Mouse (Mus musculus) left cerebral cortex, adult 9 months (tissue): ENCODE results near the gene Dock10.
"Not testable (repeated sequence)": the region's sequence is repeated elsewhere in the genome, so short reads cannot be mapped to it uniquely, and the experiment has no call there.

ENCODE experiments used
- DNase-seq, 2 experiments: peaks; one replicate each; pipeline ENCODE4 v3.0.0; 2022; ENCODE audit warnings: low spot score in 2 of 2

Dock10 gene

DNA sequence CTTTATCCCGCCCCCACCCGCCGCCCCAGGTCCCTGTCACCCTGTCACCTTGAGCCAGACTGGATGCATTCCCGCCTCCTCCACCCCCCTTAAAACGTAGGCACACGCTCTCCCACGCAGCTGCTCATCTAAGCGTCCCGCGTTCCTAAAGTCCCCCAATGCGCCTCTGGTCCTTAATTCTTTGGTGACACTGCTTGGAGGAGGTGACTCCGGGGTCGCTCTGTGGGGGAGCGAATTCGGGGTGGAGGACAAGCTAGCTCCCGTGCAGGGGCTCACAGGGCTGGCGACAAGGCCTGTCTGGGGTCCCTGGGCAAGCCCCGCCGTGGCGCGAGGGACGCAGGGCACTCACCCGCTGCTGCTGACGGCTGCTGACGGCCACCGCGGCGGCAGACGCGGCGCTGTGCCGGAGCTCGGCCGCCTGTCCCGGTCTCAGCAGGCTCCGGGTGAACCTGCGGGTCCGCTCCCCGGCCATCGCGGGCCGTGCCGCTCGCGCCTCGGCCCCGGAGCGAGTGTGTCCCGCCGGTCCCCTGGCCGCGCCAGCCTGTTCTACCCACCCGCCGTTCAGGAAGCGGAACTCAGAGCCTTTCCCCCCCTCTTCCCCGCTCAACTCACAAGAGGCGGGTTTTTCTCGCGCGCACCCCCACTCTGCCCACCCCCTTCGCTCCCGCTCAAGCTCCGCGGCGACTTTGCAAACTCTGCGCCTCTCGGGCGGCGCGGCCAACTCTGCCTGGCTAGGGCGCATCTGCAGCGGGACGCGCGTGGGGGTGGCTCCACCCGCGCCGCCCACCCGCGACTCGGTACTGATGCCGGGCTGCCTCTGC lies at the start of gene Dock10:
TSS of gene Dock10 (minus strand) at position 551 of the 821 bp plus-strand sequence.
- DNase-seq, result peak in 1 of 2 experiments; percentile 45

DNA sequence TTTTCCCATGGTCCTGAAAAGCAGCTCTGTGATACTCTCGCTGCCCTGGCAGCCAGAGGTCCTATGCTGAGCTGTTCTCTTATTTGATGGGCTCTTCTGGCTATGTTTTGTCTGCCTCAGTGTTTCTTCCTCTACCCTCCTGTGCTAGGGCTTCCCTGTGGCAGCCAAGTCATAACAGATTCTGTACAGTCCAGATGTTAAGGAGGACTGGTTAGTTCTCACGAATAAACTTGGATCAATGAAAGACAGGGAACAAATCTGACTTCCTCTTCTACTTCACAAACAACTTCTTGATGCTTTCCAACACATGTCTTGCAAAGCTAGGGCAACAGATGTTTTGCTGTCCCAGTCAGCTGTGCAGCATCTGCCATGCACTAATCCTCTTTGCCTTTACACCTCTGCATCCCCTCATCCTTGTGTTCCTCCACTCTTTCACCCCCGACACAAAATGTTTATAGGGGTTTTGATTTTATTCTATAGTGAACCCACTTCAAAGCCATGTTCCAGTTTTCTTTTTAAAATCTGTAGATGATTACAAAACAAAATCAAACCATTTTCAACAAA lies 48.6 kb upstream of the Dock10 start:
- DNase-seq, result no peak

DNA sequence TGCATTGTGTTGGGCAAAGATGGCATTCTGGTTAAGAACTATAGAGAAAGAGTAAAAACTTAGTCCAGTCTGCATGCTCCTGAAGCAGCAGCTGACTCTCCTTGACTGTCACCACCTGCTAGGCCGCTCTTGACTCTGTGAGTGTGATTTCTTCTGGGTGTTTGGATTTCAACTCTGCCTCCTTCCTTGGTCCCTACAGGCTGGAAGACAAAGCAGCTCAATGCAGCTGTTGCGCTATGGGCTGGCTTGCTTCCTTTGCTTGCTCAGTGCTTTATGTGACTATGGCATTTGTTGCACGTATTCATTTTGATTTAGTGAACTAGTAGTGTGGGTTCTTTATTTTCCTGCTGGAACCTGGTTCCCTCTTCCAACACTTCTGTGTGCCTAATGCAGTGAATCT lies 43.7 kb upstream of the Dock10 start:
- no peak for DNase-seq

DNA sequence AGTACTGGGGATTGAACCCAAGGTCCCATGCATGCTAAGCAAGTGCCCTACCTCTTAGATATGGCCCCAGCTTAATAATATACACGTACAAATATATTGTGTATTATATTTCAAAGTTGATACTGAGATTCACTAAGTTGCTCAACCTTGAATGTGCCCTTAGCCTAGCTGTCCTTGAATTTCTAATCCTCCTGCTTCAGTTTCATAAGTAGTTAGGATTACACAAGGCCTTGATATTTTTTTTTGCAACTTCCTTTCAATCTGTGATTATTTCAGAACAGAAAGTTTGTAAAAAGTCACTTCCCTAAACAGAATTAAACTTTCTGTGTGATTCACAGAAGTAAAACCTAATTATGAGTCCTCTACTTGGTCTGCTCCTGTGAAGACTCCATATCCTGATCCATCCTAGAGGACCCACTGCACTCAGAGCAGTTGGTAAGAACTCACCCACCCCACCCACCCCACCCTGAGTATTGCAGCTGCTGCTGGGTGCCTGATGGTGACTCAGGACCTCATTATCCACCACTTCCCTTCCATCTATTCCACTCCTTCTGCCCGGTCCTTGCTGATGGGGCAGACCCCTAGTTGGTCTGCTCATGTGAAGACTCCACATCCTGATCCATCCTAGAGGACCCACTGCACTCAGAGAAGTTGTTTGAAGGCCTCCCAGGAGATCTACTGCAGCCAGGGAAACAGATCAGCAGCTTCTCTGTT lies 26.9 kb upstream of the Dock10 start:
- no peak for DNase-seq

DNA sequence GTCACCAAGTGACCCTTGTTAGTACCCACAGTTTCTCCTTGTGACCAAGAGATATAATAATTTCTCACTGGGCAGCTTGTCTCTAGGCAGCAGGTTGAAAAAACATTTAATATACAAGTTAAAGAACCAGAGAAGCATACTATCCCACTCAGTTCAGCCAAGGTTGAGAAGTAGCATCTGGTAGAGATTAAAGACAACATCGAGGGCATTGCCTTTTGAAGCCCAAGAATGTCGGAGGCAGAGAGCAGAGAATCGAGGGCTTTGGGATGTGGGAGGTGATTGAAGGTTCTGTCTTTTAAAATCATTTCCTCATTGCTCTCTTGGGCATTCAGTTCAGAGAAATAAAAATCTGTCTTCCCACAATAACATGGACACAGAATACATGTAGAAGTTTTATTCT lies 25.8 kb upstream of the Dock10 start:
- DNase-seq, result no peak

DNA sequence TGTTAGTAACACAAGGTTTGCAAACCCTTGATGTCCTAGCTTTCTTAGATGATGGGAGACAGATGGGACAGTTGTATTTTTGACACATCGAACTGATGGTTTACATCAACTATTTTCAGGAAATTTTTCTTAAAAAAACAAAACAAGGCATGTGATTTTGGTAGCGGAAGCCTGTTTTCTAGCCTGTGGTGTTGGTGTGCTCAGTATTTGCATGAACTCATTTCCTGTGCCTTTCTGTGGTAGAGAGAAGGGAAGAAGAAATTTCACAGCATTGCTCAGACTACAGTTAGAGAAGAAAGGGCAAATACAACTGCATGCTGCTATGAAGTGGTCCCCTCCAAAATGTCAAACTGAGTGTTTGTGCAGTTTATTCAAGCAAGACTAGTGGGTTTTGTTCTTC lies 7.2 kb upstream of the Dock10 start:
- no peak for DNase-seq

DNA sequence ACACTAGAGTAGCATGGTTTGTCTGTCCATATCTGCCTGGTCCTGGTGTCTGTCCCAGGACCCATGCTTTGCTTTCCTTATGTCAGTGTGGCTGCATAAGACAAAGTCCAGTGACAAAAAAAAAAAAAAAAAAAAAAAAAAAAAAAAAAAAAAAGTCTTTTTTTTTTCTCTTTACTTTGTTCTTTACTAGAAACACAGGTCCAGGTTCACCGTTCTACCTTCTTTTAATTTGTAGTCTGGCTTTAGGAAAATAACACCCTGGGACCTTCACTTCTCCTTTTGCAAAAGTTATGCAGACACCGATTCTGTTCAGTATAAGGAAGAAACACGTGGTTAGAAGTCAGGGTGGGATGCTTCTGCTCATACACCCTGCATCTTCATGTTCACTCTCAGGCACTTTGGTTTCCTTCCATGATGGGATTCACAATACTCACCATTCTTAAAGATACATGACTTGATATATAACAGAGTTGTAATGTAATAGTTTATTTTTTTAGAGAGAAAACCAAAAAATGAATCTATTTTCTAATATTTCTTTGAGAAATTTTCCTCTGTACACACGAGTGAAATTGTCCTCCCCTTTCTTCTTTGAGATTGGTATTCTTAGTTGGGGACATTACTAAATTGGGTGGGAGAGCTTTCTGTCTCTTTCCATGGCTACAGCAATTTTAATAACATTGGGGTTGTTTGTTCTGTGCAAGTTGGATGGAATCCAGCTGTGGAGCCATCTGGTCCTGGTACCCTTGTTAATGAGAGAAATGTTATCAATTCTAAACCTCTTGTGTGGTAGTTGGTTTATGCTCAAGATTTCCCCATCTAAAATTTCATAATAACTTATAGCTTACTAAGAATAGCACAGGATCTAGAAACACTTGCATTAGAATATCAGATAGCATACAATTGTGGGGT lies 5.0 kb upstream of the Dock10 start:
- no peak for DNase-seq

DNA sequence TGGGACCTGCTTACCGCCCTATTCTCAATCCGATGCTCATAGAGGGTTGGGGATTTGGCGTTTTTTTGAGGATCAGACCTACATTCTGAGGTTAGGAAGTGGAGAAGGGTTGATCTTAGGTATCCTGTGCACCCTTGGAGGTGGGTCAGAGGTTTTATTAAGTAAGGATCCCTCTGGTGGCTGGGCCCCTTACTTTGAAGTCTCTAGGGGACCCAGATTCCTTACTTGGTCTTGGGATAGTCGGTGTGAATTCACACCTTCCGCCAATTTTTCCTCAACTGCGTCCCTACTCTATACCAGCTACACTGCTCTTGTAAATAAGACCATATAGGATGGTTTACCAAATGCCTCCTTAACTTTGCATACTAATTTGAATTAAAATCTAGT lies 464 bp upstream of the Dock10 start:
- DNase-seq, result no peak

DNA sequence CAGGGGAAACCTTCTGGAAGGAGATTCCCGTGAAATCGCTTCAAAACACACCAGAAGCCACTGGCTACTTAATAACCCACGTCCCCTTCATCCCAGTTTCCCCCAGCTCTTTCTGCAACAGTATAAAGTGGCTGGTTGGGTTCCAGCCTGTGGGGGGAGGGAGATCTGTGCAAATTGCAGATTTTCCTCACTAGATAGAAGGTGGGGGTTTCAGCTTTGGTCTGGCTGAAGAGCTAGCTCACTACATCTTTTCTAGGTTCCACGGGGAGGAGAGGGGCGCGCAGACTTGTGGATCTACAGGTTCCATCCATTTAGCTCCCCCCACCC lies 714 bp downstream of the Dock10 start:
- DNase-seq, result no peak

DNA sequence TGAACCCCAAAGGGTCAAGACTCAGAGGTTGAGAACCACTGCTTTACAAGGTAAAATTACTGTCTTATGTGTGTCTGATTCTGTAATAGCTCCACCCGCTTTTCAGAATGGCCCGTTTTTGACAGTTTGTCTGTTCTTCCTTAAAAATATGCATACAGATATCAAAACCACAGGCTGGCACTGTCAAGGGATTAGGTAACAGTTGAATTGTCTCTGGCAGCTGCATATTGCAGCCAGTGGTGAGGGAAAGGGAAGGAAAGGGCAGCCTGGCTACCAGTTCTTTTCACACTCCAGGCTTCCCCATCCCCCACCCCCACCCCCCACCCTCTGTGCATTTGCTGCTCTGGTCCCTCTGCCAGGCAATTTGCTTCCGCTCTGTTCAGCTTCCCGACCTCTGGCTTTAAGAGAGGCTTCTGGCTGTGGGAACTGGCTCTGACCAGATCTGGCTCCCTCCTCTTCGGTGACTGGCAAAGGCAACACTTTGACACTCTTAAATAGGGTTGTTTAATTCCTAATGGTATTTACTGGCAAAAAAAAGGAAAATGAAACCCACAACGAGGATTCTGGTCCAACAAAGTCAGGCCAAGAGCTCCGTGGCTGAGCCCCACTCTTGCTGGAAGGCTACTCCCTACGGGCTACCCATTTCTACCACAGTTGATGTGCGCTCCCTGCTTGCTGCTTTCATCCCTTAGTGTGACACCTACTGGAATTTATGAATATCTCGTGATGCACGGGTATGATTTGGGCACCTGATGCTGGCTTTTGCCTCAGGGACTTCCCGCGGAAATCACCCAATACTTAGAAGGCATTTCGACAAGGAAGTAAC lies 1.3 kb downstream of the Dock10 start:
- peak in 1 of 2 experiments; percentile 21 for DNase-seq

DNA sequence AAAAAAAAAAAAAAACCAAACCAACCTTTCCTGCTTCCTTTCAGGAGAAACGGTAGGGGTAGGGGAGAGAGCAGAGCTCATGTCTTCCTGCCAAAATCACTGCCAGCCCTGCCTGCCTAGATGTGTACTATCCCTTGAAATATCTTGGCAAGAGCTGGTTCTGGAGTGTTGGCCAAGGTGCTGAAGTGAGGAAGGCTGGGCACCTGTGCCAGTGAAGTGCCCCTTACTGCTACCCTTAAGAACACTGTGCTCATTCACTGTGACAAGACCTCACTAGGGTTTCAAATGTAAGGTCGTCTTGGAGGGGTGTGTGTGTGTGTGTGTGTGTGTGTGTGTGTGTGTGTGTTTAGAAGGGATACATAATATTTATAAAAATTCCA lies 2.3 kb downstream of the Dock10 start:
- DNase-seq, result no peak

DNA sequence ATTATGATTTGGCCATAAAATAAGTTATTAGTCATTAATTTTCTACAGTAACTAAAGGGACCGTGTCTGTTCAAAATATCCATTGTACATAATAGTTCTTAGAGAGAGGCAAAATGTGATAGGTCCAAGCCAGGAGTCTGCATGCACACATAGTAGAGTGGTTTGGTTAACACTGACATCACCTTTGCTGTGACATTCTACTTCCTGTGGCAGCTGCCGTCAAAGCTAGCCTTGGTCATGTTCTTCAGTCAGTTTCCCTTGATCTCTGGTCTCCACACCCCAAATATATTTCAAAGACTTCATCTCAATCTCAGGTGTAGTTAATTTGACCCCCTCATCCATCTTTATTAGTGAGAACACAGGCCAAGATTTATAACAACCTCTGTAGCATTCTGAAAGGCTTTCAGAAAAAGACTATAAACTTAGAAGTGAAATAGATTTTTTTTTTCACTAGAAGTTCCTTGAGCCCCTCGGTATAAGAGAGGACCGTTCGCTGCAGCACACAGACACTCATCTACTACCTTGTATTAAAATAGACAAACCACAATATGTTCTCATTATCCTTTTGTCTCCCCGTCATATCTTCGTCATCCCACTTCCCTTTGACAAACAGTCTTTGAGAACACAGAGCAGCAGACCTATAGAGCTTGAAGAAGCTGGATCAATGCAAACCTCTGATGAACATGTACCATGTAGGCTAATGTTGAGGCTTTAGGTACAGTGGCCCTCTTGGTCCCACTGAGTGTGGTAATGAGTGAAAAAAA lies 2.8 kb downstream of the Dock10 start:
- DNase-seq, result no peak

DNA sequence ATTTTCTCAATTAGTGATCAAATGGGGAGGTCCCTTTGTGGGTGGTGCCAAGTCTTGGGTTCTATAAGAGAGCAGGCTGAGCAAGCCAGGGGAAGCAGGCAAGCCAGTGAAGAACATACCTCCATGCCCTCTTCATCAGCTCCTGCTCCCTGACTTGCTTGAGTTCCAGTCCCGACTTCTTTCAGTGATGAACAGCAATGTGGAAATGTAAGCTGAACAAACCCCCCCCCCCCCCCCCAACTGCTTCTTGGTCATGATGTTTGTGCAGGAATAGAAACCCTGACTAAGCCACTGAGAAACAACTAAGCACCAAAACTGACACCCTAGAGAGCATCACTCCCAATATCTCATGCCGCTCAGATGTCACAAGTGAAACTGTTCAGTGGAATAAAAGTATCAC lies 9.2 kb downstream of the Dock10 start:
- not testable (repeated sequence) for DNase-seq

DNA sequence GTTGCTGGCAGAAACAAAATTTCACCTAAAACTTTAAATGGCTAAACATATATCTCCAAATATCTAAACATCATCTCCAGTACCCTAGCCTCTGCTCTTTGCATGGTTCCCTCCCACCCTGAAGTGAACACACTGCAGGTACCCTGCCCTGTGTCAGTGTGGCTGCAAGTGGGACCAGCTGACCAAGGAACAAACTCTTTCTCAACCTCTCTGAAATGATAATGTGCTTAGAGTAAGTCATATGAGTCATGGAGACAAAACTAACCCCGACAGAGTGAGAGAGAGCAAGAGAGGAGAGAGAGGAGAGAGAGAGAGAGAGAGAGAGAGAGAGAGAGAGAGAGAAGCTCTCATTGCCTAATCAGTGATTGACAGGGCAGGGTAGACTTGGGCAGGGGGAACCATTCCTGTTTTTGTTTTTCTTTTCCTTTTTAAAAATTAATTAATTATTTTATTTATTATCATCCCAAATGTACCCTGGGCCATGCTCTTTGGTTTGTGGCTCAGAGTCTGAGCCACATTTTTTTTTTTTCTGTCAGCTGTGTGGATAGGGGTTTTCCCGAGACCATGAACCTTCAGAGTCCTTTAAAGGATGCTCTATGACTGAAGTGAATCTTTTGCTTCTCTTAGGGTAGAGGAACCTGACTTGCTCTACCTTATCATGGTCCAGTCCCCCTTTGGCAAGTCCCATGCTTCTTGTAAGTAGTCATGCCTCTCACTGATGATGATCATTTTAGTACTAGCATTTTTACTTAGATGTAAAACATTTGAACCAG lies 11.4 kb downstream of the Dock10 start:
- DNase-seq, result no peak

DNA sequence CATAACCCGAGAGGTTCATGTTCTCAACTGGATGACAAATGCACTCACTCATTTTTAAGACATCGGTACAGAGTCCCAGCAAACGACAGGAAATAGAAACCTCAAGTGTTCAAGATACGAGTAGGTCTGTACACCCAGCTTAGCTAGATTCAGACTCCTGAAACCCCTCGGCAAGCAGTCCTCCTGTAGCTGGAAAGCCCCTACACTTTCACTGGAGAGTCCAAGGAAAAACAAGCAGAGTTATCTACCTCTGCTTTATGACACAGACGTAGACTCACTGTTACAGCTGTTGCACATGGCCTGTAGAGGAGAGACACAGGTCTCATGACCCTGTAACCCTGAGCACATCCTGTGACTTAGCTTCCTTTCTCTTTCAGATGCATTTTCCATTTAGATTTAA lies 12.1 kb downstream of the Dock10 start:
- DNase-seq, result no peak

DNA sequence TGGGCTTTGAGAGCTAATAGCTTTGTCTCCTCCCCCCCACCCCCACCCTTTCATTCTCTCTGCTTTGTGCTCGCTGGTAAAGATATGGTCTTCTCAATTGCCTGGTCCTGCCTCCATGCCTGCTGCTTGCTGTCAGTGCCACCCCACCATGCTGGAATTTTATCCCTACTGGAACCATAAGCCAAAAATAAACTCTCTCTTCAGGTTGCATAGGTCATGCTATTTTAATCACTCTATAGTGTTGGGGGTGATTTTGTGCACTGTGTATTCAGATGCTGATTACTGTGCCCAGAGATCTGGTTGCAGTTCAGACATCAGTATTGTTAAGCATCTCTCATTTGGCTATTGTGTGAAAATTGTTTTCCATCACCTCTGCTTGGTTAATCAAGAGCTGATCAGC lies 18.9 kb downstream of the Dock10 start:
- no peak for DNase-seq

DNA sequence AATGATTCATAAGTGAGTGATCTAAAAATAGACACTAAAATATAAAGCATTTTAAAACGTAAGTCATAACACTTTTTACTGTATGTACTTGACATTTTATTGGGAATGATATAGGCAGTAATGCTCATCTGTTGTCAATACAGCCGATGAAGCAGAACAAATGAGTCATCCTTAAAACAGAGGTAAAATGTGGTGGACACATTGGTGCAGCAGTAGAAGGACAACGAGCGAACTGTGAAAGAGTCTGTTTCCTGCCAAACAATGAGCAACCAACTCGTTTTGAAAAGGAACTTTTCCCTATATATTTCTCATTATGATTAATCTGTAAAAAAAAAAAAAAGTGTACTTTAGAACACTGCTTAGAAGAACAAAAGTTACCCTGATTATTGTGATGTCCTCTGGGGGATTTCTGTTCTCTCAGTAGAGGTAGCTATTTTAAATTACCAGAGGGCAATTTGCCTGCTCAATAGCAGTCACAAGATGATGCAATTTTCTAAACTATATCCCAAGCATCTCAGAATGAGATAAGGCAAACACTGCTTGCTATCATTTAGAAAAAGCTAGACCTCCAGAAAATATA lies 20.4 kb downstream of the Dock10 start:
- DNase-seq, result no peak

DNA sequence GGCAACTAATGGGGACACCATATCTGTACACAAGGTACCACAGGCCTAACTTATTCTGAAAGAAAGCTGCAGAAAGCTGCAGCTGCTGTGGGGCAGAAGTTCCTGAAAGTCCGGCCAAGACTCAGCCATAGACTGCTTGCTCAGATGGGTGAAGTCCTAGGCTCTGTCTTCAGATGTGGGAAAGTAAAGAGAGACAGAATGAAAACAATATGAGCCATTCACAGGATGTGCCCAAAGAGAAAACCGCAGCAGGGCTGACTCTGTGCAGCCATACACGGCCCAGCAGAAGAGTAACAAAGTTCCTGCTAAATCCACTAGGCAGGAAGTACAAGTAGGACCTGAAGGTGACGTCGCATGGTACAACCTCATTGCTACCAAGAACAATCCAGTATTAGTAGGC lies 27.7 kb downstream of the Dock10 start:
- DNase-seq, result no peak

DNA sequence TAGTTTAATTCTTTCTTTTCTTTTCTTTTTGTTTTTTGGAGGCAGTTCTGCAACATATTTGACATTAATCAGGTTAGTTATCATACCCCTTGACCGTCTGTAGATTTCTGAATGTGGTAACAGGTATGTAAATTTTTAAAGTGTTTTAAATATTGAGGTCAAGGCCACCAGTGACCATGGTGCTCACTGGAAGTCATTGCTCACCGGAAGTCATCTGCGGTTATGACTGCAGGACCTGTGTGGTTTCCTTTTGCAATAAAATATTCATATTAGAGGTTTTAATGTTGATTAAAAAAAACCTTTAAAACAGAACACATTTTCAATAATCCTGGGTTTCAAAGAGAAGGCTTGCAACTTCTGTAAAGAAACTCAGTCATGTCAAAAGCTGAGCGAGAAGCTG lies 28.2 kb downstream of the Dock10 start:
- no peak for DNase-seq
